Mouse (Mus musculus) CD4-positive, CD25-positive, alpha-beta regulatory T cell, adult 2 months (primary cell): ENCODE results near the gene Itga4.

Source experiments
- DNase-seq: peaks from one replicate; pipeline ENCODE4 v3.0.0-alpha.2; 2012; ENCODE audit warnings: low read depth, low spot score

Itga4 gene

DNA sequence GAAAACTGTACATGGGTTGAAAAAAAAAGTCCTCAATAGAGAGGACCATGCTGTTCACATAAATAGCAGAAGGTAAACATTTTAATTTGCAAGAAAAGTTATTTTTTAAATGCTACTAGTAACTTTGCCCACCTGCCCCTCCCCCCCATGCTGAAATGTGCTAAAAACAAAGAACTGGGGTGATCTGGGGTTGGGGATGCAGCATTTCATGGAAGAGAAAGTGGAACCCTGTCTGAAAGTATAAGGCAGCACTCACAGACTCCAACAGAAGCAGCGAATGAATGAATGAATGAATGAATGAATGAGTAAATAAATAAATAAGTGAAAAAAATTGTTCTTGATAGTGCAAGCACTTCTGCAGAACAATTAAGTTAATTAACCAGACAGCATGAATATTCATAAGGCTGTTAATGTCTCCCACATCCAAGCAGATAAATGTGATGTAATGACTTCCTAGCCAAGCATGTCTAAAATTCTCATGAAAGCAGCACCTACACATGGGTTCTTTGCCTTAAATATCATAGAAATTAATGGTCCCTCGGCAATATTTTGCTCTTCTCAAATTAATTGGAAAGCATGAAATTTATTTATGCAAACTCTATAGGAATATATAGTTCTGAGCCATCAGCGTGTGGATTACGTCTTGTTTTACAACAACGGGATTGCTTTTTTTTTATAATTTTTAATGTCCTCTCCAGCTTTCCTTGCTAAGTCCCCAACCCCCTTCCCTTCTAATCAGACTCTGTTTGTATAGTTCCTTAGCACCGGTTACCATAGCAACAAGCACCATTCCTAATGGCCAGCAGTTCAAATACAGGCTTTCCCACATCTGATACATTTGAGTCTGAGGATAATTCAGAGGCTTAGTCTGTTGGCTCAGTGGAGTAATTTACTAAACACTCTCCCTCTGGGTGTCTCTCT, 96.2 kb downstream of the Itga4 start:
- DNase-seq: no peak

- DNase-seq: no peak
Measured at GRCm38 (mm10) chr2:79352100-79352802, 97.0 kb downstream of the Itga4 start.

GRCm38 (mm10) chr2:79354773-79355172, 99.5 kb downstream of the Itga4 start:
- DNase-seq: no peak

DNA sequence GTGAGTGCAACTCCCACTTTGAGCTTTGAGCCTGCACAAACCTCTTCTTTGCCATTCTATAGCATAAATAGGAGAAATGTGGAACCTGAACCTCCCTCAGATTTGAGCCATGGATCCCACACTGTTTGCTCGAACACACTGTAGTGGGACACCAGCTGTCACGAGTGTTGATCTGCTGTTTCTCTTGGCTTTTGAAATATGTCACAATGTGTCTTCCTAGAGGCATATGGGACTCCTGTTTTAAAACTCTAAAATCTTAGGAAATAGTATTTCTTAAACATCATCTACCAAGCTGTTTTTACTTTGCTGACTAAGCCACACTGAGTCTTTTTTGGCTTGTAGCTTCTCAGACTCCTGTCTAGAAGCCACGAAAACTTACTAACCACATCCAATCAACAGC, 102.6 kb downstream of the Itga4 start:
- DNase-seq: no peak

- DNase-seq: no peak
Measured at GRCm38 (mm10) chr2:79362029-79362428, 106.8 kb downstream of the Itga4 start.

GRCm38 (mm10) chr2:79363920-79364319, 108.7 kb downstream of the Itga4 start:
- DNase-seq: no peak

DNA sequence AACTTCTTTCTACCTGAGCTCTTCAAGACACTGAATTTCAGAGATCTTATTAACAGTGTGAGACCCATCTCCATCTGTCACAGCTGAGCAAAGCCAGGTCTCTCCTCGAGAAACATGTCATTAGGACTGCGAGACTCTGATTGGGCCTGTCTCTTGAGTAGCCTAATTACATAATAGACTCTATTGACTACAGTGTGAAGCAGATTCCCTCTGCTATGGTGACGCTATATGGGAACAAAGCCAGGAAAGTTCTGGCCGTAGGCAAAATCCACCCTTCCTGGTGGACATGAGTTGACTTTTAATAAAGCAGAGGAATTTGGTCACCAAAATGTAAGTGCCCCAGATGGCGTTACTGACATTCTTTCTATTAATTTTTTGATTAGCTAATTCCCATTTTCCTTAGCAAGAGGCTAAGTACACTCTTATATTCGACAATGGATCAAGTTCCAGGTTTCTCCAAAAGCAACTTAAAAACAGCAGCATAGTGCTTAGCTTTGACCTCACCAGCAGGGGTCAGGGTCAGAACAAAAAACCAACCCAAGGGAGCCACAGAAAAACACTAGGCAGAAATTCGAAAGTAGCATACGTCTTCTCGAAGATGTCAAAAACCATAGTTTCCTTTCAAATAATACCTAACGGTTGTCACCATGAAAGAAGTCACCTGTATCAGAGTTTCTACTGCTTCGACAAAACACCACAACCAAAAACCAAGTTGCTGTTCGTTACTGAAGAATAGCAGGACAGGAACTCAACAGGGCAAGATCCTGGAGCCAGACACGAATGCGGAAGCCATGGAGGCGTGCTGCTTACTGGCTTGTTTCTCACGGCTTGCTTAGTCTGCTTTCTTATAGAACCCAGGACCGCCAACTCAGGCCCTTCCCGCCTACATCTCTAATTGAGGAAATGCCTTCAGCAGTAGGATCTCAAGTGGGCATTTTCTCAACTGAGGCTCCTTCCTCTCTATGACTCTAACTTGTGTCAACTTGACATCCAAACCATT, 112.5 kb downstream of the Itga4 start:
- DNase-seq: peak; percentile 47

GRCm38 (mm10) chr2:79368661-79369060, 113.4 kb downstream of the Itga4 start:
- no peak for DNase-seq

DNA sequence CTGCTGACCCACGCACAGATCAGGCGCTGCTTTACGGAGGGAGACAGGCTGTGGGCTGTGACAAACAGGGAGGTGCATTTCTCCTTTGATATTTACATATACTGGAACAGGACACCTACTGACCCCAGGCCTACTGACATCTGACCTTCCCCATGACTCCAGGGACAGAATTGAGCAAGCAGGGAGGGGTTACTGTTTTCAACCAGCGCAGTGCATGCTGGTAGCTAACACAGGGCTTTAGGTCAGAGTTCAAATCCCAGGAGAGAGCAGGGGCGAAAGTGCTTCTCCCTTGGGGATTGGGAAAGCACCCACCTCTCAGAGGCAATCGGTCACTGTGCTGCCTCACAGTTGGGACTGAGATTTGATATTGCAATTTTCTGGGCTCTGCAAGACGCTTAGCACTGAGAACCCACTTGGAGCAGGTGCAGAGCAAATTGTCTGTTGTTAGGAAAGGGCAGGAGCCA, 113.9 kb downstream of the Itga4 start:
- DNase-seq: no peak

DNA sequence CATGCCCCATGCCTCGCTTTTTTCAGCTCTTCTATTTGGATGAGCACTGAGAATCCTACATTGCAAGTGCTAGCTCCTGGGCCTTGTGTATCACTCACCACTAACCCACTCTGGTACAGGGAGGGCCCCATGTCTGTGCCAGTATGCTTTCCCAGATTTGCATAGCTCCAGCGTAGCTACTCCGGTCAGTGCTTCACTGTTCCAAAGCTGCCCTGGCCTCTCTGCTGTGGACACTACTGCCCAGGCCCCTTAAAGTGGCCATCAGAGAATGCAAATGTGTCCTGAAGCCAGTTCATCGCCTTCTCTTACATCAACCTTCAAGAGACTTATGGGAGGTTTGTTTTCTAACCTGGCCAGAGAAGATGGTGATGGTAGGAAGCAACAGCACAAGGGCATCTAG, 114.7 kb downstream of the Itga4 start:
- DNase-seq: no peak

DNA sequence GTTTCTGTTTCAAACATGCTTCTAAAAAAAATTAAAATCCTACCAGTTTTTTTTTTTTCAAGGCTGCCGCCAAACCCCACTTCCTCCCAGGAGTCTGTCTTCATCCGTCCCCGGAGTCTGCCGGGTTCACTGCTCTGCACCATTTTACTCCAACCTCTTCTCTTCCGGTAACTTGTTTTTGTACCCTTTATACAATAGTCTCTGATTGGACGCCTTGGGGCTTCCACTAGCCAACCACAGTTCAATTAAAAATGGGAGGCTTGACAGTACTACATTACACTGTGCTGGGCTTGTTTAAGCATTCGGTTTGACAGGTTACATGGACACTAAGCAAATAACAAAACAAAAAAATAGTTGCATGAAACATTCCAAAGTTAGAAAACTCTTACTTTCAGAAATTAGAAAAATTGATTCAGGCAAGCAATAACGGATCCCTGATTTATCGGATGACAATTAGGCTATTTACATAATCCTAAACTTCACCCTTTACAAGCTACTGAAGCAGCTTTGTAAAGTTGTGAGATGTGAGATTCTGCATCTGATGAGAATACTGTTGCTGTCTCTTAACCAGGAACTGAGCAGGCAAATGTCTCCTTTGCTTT, 115.6 kb downstream of the Itga4 start:
- peak; percentile 71 for DNase-seq

GRCm38 (mm10) chr2:79371326-79372153, 116.3 kb downstream of the Itga4 start:
- DNase-seq: peak; percentile 14

GRCm38 (mm10) chr2:79372154-79372467, 116.9 kb downstream of the Itga4 start:
- DNase-seq: no peak

- DNase-seq: peak; percentile 64
Measured at GRCm38 (mm10) chr2:79372486-79373200, 117.4 kb downstream of the Itga4 start.

DNA sequence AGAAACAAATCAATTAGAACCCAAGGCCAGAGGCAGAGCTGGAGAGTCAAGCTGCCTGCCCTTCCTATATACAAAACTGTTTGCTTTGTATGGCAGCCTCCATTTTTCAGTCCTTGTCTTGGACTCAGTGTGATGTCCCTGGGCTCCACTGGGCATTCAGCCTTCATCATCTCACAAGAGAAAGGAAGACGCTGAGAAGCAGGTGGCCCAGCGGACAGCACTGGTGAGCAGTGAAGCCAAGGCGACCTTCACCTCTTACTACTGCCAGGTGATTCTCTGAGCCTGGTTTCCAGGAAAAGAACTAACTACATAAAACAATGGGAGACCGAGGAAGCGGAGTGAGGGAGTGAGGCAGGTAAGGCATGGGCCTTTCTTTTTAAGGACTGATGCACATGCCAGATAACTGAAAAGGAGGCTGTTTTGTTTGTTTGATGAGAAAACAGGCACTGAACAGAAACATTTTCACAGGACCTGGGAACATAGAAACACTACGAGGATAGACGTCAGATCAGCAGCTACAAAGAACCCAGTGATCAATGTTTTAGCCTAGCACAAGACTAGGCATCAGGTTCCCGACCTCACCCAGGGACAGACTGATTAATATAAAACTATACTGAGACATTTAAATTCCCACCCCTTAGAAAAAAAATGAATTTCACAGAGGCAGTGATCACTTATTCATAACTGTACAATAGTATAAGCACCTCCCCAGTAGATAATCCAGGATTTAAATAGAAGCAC, 123.3 kb downstream of the Itga4 start:
- no peak for DNase-seq

DNA sequence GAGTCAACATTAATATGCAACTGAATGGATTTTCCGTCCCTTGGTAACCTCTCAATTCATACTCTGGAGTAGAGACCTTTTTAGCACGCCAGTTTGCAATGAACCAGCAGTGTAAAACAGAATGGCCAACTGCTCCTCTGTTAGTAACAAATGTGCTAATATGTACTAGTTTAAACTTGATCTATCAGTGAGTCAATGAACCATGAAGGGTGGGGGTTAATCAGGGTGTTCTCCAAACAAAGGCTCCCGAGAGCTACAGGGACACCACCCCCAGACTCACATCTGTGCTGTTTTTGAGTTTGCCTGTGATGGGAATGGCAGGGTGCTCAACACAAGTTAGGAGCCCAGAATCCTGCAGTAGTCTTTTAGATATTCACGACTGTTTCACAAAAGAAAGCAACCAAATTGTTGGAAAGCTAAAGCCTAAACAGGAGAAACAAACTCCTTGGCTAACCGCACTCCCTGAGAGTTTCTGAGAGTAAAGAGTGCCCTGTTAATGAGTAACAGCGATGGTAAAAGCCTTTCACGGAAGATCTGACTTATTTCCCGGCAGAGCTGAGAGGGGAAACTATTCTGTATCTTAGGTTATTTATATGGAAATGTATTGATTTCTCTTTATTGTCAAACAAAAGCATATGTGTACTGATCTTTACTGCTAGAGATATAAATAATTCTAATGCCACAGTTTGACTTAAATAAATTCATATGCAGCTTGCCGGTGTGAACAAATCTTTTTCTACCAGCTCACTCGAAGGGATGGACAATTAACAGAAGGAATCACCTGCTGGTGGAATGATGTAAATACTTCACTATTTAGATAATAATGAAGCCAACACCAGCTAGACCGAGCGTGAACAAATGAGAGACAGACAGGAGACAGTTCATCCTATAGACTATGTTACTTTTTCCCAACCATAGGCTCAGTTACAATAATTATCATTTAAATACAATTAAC, 124.1 kb downstream of the Itga4 start:
- DNase-seq: no peak
